Mouse (Mus musculus): ENCODE data around the gene Cacna1c. TPM values are rescaled to one million over a fixed set of nuclear protein-coding genes. Genes with fewer than 3 reads are reported as not detected.

The Cacna1c gene
- polyA plus RNA-seq, 1 experiment: not detected

DNA sequence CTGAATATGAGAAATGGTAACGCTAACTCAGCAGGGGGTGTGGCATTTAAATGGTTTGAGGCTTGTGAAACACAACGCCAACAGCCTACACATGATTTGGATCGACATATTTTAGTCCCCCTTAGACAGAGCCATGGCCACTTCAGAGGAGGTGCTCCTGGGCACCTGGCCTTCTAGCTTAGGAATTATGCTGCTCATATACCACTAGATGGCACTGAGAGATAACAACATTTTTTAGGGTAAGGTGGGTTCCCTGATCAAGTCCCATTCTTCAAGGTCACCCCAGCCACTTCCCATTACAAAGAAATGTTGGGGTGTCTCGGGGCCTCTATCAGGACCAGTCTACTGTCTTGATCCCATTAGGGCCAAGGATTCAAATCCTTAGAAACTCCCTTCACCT is 570.0 kb downstream of the Cacna1c start:
- H3K4me2 ChIP-seq (ENCODE audit: low read depth): no peak overlapping the region
- TF ChIP-seq POLR2AphosphoS2 (IDR thresholded peaks at IDR 0.05; ENCODE audit: insufficient read length, low read depth): no peak
- TF ChIP-seq SRF (IDR thresholded peaks at IDR 0.05; ENCODE audit: control insufficient read depth, insufficient read length, low read depth): no peak
- no peak for TF ChIP-seq USF1 (IDR thresholded peaks at IDR 0.05; ENCODE audit: low read depth)
- no peak for TF ChIP-seq TCF3 (IDR thresholded peaks at IDR 0.05; ENCODE audit: insufficient read length, low read depth)
- no peak for TF ChIP-seq TCF12 (IDR thresholded peaks at IDR 0.05; ENCODE audit: insufficient read depth, poor library complexity, severe bottlenecking)
- no peak for TF ChIP-seq CEBPB (IDR thresholded peaks at IDR 0.05; ENCODE audit: insufficient read depth, poor library complexity, severe bottlenecking)
- TF ChIP-seq E2F4 (IDR thresholded peaks at IDR 0.05; ENCODE audit: insufficient read depth): no peak
- TF ChIP-seq REST (IDR thresholded peaks at IDR 0.05; ENCODE audit: insufficient read depth, insufficient read length): no peak
- no peak for TF ChIP-seq MAX (IDR thresholded peaks at IDR 0.05; ENCODE audit: low read depth)
- no peaks in the 10 kb centered on the region for H3K79me2 ChIP-seq (ENCODE audit: control insufficient read depth, insufficient read depth)
- no peaks in the 10 kb centered on the region for H3K27me3 ChIP-seq (ENCODE audit: control insufficient read depth, insufficient read depth, insufficient read length)
- H3K4me3 ChIP-seq: no peak overlapping the region
- H3ac ChIP-seq (ENCODE audit: control insufficient read depth, insufficient read length): no peak overlapping the region
- no peaks in the 10 kb centered on the region for H3K36me3 ChIP-seq (ENCODE audit: control insufficient read depth, insufficient read depth)

DNA sequence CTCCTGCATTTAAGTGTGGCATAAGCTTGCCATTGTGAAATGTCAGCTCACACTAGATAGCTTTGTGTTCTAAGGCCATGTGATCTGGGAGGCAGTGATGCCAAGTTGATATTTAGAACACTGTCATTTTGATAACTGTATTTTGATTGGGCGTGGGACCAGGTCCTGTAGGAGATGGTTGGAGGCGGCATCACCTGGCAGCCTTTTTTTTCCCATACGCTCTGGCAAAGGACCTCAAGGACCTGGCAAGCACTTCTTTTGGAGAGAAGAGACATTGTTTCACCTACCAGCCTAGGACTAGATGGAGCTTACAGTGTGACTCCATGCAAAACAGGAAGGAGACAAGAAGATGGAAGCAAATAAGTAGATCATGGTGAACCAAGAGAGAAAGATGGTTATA is 572.6 kb downstream of the Cacna1c start:
- H3K79me2 ChIP-seq (ENCODE audit: control insufficient read depth, insufficient read depth): no peaks in the 10 kb centered on the region
- no peak overlapping the region for H3K4me3 ChIP-seq
- H3K4me2 ChIP-seq (ENCODE audit: low read depth): no peak overlapping the region
- H3K27me3 ChIP-seq (ENCODE audit: control insufficient read depth, insufficient read depth, insufficient read length): peaks cover 3% of the 10 kb centered on the region
- no peak for TF ChIP-seq MYOD1 (IDR thresholded peaks at IDR 0.05; ENCODE audit: control insufficient read depth in 1 of 3, insufficient read length in 2 of 3, low read depth in 2 of 3)
- no peak for TF ChIP-seq TCF12 (IDR thresholded peaks at IDR 0.05; ENCODE audit: insufficient read depth, poor library complexity, severe bottlenecking)
- no peak for TF ChIP-seq POLR2AphosphoS2 (IDR thresholded peaks at IDR 0.05; ENCODE audit: insufficient read length, low read depth)
- H3ac ChIP-seq (ENCODE audit: control insufficient read depth, insufficient read length): no peak overlapping the region
- H3K36me3 ChIP-seq (ENCODE audit: control insufficient read depth, insufficient read depth): no peaks in the 10 kb centered on the region

DNA sequence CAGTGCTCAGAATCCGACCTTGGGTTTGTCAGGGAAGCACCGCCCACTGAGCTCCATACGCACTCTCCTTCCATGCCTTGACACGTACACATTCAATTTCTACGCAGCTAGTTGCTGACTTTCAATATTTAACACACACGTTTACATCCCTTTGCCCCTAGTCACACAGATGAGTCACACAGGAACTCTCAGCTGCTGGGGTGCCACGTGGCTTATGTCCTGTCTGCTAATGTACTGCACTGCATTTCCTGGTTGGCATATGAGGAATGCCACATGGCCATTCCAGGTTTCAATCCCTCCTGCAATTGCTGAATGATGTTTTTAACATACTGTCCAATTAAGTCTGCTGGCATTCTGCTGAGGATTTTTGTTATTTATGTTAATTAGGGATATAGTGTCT is 574.4 kb downstream of the Cacna1c start:
- H3K79me2 ChIP-seq (ENCODE audit: control insufficient read depth, insufficient read depth): no peaks in the 10 kb centered on the region
- H3K27me3 ChIP-seq (ENCODE audit: control insufficient read depth, insufficient read depth, insufficient read length): peaks cover 3% of the 10 kb centered on the region
- no peak overlapping the region for H3ac ChIP-seq (ENCODE audit: control insufficient read depth, insufficient read length)
- H3K4me3 ChIP-seq: no peak overlapping the region
- TF ChIP-seq REST (IDR thresholded peaks at IDR 0.05; ENCODE audit: insufficient read depth, insufficient read length) (no peak), MYOD1 (IDR thresholded peaks at IDR 0.05; ENCODE audit: control insufficient read depth in 1 of 3, insufficient read length in 2 of 3, low read depth in 2 of 3) (peak in 1 of 3 experiments; percentile 17), USF1 (IDR thresholded peaks at IDR 0.05; ENCODE audit: low read depth) (peak; percentile 69), TCF3 (IDR thresholded peaks at IDR 0.05; ENCODE audit: insufficient read length, low read depth) (no peak), SRF (IDR thresholded peaks at IDR 0.05; ENCODE audit: control insufficient read depth, insufficient read length, low read depth) (no peak), MYOG (IDR thresholded peaks at IDR 0.05; ENCODE audit: control insufficient read depth in 1 of 3, insufficient read depth in 1 of 3, insufficient read length in 2 of 3, low read depth in 2 of 3) (no peak)
- H3K36me3 ChIP-seq (ENCODE audit: control insufficient read depth, insufficient read depth): no peaks in the 10 kb centered on the region
- peak overlapping the region; percentile 24 for H3K4me2 ChIP-seq (ENCODE audit: low read depth)

DNA sequence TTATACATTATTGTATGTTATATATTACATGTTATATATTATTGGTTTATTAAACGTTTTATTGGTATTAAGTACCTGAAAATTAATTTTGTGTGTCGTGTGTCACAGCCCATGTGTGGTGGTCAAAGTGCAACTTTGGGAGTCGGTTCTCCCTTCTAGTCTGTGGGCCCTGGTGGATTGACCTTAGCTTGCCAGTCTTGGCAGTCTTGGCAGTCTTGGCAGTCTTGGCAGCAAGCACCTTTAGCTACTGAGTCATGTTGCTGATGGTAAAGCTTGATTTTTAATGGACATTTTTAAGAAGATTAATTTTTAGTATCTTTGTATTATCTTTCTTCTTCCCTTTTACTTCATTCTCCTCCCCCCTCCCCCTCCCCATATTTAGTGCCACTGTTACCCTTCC is 574.8 kb downstream of the Cacna1c start:
- Histone ChIP-seq H3K36me3 (ENCODE audit: control insufficient read depth, insufficient read depth) (no peaks in the 10 kb centered on the region), H3K79me2 (ENCODE audit: control insufficient read depth, insufficient read depth) (no peaks in the 10 kb centered on the region), H3K4me3 (no peak overlapping the region), H3K27me3 (ENCODE audit: control insufficient read depth, insufficient read depth, insufficient read length) (peaks cover 4% of the 10 kb centered on the region), H3K4me2 (ENCODE audit: low read depth) (peak overlapping the region; percentile 24), H3ac (ENCODE audit: control insufficient read depth, insufficient read length) (no peak overlapping the region)
- TF ChIP-seq E2F4 (IDR thresholded peaks at IDR 0.05; ENCODE audit: insufficient read depth) (no peak), REST (IDR thresholded peaks at IDR 0.05; ENCODE audit: insufficient read depth, insufficient read length) (no peak), CEBPB (IDR thresholded peaks at IDR 0.05; ENCODE audit: insufficient read depth, poor library complexity, severe bottlenecking) (no peak), TCF12 (IDR thresholded peaks at IDR 0.05; ENCODE audit: insufficient read depth, poor library complexity, severe bottlenecking) (no peak), MAX (IDR thresholded peaks at IDR 0.05; ENCODE audit: low read depth) (no peak), TCF3 (IDR thresholded peaks at IDR 0.05; ENCODE audit: insufficient read length, low read depth) (no peak), POLR2A (IDR thresholded peaks at IDR 0.05; ENCODE audit: insufficient read length, low read depth) (no peak)

DNA sequence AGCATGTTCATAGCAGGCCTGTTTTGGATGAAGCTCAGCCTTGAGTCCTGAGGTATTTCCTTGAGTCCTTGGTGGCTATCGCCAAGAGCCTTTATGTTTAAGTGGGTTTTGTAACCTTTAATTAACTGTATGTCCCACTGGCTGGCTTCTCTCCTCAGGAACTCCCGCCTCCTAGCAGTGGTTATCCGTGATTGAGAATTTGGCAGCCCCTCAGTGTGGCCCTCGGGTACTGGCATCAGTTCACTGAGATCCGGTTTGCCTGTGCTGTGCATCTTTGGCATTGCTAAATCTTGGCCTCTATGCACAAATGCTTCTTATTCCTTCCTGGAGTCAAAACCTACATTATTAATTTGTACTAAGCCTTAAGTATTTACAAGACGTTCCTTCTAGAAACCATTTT is 587.3 kb downstream of the Cacna1c start:
- peaks cover 29% of the 10 kb centered on the region for H3K27me3 ChIP-seq (ENCODE audit: control insufficient read depth, insufficient read depth, insufficient read length)
- no peak for TF ChIP-seq SRF (IDR thresholded peaks at IDR 0.05; ENCODE audit: control insufficient read depth, insufficient read length, low read depth)
- TF ChIP-seq MYOG (IDR thresholded peaks at IDR 0.05; ENCODE audit: control insufficient read depth in 1 of 3, insufficient read depth in 1 of 3, insufficient read length in 2 of 3, low read depth in 2 of 3): no peak
- TF ChIP-seq USF1 (IDR thresholded peaks at IDR 0.05; ENCODE audit: low read depth): no peak
- TF ChIP-seq REST (IDR thresholded peaks at IDR 0.05; ENCODE audit: insufficient read depth, insufficient read length): no peak
- TF ChIP-seq E2F4 (IDR thresholded peaks at IDR 0.05; ENCODE audit: insufficient read depth): no peak
- no peak for TF ChIP-seq MYOD1 (IDR thresholded peaks at IDR 0.05; ENCODE audit: control insufficient read depth in 1 of 3, insufficient read length in 2 of 3, low read depth in 2 of 3)
- TF ChIP-seq MAX (IDR thresholded peaks at IDR 0.05; ENCODE audit: low read depth): no peak
- no peak for TF ChIP-seq POLR2A (IDR thresholded peaks at IDR 0.05; ENCODE audit: insufficient read length, low read depth)
- no peak for TF ChIP-seq CEBPB (IDR thresholded peaks at IDR 0.05; ENCODE audit: insufficient read depth, poor library complexity, severe bottlenecking)
- TF ChIP-seq TCF12 (IDR thresholded peaks at IDR 0.05; ENCODE audit: insufficient read depth, poor library complexity, severe bottlenecking): no peak
- no peak for TF ChIP-seq TCF3 (IDR thresholded peaks at IDR 0.05; ENCODE audit: insufficient read length, low read depth)
- TF ChIP-seq POLR2AphosphoS2 (IDR thresholded peaks at IDR 0.05; ENCODE audit: insufficient read length, low read depth): no peak
- H3K36me3 ChIP-seq (ENCODE audit: control insufficient read depth, insufficient read depth): no peaks in the 10 kb centered on the region
- no peak overlapping the region for H3K4me3 ChIP-seq
- no peak overlapping the region for H3K4me2 ChIP-seq (ENCODE audit: low read depth)
- H3ac ChIP-seq (ENCODE audit: control insufficient read depth, insufficient read length): no peak overlapping the region
- H3K79me2 ChIP-seq (ENCODE audit: control insufficient read depth, insufficient read depth): no peaks in the 10 kb centered on the region

Measured in myocyte (in vitro differentiated cells).